Mouse (Mus musculus): Measurements from ENCODE around the gene Ptov1. TPM values are rescaled to one million over a fixed set of nuclear protein-coding genes. Genes with fewer than 3 reads are reported as not detected.

Gene Ptov1
- polyA plus RNA-seq, 1 experiment from 2014 or later: 442 TPM

- no peak for ATAC-seq (ENCODE audit: insufficient number of reproducible peaks, low FRiP score, low TSS enrichment, low read depth)
- Histone ChIP-seq H3K4me1 (peaks cover 56% of the 10 kb centered on the region), H3K9me3 (replicated peaks) (no peaks in the 10 kb centered on the region), H3K4me3 (replicated peaks) (peak overlapping the region; percentile 95), H3K9ac (peak overlapping the region; percentile 27), H3K4me2 (replicated peaks) (peak overlapping the region; percentile 89), H3K36me3 (peaks cover 41% of the 10 kb centered on the region), H3K27ac (replicated peaks) (peak overlapping the region; percentile 100), H3K27me3 (no peaks in the 10 kb centered on the region)
- WGBS: 59% methylated on average over 19 of the region's 19 CpGs
Observed at GRCm38 (mm10) chr7:44867010-44867702, 2.4 kb downstream of the Ptov1 start.

DNA sequence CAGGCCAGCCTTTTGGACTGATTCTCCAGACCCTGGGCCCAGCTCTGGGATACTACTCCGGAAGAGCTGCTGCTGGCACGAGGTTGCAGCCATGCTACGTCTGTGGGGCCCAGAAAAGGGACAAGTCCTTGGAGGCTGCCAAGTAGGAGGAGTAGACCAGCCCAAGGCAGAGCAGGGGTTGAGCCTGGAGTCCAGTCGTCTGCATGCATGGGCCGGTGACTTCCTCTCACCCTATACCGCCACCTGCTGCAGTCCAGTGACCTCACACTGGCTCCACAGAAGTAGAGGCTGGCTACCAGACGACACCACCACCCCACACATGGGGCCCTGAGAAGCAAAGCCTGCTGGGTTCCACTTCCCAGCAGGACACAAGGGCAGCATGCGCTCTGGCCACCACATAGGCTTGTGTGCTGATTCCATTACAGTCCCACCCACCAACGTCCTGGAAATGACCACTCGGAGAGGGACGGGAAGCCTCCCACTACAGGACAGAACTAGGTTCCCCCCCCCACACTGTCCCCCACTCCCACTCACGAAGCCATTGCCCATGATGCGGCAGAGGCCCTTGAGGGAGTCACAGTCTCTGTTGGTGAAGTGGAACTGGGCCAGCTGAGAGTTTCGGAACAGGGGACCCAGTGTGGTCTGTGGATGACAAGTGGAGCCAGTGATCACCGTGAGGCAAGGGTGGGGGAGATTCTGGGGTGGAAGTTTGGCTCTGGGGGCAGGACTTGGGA lies 3.1 kb downstream of the Ptov1 start:
- ATAC-seq (ENCODE audit: insufficient number of reproducible peaks, low FRiP score, low TSS enrichment, low read depth): no peak
- H3K9ac ChIP-seq: no peak overlapping the region; the same call in 1 of the 2 replicates
- peak overlapping the region; percentile 95 for H3K4me3 ChIP-seq (replicated peaks)
- H3K4me2 ChIP-seq (replicated peaks): peak overlapping the region; percentile 89
- 45% methylated on average over 15 of the region's 15 CpGs for WGBS
- H3K27me3 ChIP-seq: no peaks in the 10 kb centered on the region
- no peaks in the 10 kb centered on the region for H3K9me3 ChIP-seq (replicated peaks)
- peaks cover 56% of the 10 kb centered on the region for H3K4me1 ChIP-seq
- peaks cover 48% of the 10 kb centered on the region for H3K36me3 ChIP-seq
- H3K27ac ChIP-seq (replicated peaks): peak overlapping the region; percentile 74

DNA sequence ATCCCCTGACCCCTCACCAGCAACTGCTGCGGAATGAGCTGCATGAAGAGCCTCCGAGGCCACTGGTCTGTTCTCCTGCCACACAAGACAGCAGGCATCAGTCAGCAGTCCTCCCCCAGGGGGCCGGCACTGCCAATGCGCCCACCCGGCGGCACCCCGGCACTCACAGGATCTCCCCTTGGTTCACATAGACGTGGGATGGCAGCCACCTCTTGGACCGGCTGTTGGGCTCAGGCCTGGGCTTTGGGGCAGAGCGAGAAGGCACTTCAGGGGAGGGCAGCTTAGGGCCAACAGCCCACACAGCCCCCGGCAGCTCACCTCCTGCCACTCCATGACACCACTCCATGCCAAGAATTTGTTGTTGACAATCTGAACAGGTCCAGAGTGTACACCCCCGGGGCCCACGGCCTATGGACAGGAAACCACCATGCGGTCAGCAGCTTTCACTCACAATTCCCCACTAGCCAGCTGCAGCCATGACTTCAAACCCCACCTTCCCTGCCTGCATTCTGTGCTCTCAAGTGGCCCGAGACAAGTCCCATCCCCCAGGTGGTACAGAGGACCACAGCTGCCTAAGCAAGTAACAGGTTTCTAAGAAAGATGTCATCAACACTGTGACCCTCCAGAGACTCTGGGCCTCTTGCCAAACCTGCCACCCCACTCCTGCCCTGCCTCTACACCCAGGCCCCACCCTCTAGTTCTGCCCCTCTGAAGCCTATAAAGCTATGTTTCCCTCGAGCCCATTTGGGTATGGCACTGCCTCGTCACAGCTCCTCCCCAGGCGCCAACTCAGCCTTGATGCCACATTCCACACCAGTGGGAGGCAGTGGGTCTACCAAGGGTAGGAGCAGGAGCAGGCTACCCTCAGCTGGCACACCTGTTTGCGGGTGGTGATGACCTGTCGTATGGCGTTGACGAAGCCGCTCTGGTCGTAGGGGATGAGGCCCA lies 4.7 kb downstream of the Ptov1 start:
- H3K27ac ChIP-seq (replicated peaks): peak overlapping the region; percentile 74
- 78% methylated on average over 24 of the region's 24 CpGs for WGBS
- no peak for ATAC-seq (ENCODE audit: insufficient number of reproducible peaks, low FRiP score, low TSS enrichment, low read depth)
- H3K9me3 ChIP-seq (replicated peaks): no peaks in the 10 kb centered on the region
- H3K9ac ChIP-seq: no peak overlapping the region
- peaks cover 64% of the 10 kb centered on the region for H3K4me1 ChIP-seq
- no peak overlapping the region for H3K4me2 ChIP-seq (replicated peaks)
- H3K36me3 ChIP-seq: peaks cover 52% of the 10 kb centered on the region
- no peaks in the 10 kb centered on the region for H3K27me3 ChIP-seq
- no peak overlapping the region for H3K4me3 ChIP-seq (replicated peaks)

DNA sequence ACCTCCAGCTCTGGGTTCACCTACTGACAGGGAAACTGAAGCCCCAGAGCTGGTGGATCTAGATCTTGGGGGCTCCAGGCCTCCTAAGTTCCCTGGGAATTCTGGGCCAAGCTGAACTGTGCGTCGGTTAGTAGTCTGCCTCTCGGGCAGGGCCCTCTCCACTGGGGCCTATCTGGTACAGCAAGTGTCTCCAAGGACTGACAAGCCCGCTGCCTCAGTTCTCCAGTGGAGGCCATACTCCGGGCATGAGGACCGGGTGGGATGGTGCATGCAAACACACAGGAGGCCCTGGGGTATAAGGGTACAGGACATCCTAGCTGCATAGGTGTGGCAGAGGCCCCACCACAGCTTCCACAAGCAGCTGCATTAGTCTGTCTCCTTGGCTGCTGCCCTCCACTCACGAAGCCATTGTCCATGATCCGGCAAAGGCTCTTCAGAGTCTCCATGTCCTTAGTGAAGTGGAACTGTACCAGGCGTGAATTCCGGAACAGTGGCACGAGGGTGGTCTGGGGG lies 5.5 kb downstream of the Ptov1 start:
- no peak overlapping the region for H3K4me2 ChIP-seq (replicated peaks)
- H3K4me1 ChIP-seq: peaks cover 65% of the 10 kb centered on the region
- no peaks in the 10 kb centered on the region for H3K27me3 ChIP-seq
- no peak overlapping the region; the same call in 1 of the 2 replicates for H3K27ac ChIP-seq (replicated peaks)
- no peak for ATAC-seq (ENCODE audit: insufficient number of reproducible peaks, low FRiP score, low TSS enrichment, low read depth)
- WGBS: 86% methylated on average over 11 of the region's 11 CpGs
- H3K9ac ChIP-seq: no peak overlapping the region
- H3K9me3 ChIP-seq (replicated peaks): no peaks in the 10 kb centered on the region
- H3K4me3 ChIP-seq (replicated peaks): no peak overlapping the region
- peaks cover 56% of the 10 kb centered on the region for H3K36me3 ChIP-seq

DNA sequence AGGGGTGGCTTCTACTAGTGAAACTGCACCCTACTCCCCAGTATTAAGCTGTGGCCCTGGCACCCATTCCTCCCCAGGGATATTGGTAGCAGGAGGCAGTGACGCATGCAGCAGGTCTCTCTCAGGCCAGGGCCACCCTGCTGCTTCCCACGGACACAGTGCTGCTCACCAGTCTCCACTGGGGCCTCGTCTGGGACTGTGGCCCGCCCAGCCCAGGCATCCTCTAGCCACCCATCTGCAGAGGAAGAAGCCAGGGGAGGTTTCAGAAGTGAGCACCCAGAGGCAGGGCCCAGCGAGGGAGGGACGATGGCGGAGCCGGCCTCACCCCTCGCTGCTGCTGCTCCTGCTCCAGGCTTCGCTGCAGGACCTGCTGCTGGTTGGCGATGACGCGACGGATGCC lies 6.4 kb downstream of the Ptov1 start:
- Histone ChIP-seq H3K9me3 (replicated peaks) (no peaks in the 10 kb centered on the region), H3K4me1 (peaks cover 71% of the 10 kb centered on the region), H3K4me2 (replicated peaks) (no peak overlapping the region), H3K27me3 (no peaks in the 10 kb centered on the region), H3K27ac (replicated peaks) (no peak overlapping the region), H3K9ac (no peak overlapping the region), H3K4me3 (replicated peaks) (no peak overlapping the region), H3K36me3 (peaks cover 56% of the 10 kb centered on the region)
- no peak for ATAC-seq (ENCODE audit: insufficient number of reproducible peaks, low FRiP score, low TSS enrichment, low read depth)
- 80% methylated on average over 14 of the region's 14 CpGs for WGBS

GRCm38 (mm10) chr7:44862434-44862833 lies 7.2 kb downstream of the Ptov1 start:
- ATAC-seq (ENCODE audit: insufficient number of reproducible peaks, low FRiP score, low TSS enrichment, low read depth): no peak
- Histone ChIP-seq H3K27me3 (no peaks in the 10 kb centered on the region), H3K4me1 (peaks cover 71% of the 10 kb centered on the region), H3K9ac (no peak overlapping the region), H3K4me2 (replicated peaks) (no peak overlapping the region), H3K36me3 (peaks cover 56% of the 10 kb centered on the region), H3K4me3 (replicated peaks) (no peak overlapping the region), H3K27ac (replicated peaks) (no peak overlapping the region), H3K9me3 (replicated peaks) (no peaks in the 10 kb centered on the region)
- WGBS: 76% methylated on average over 8 of the region's 8 CpGs

- H3K9me3 ChIP-seq (replicated peaks): no peaks in the 10 kb centered on the region
- H3K4me1 ChIP-seq: peaks cover 68% of the 10 kb centered on the region
- no peak overlapping the region for H3K9ac ChIP-seq
- H3K4me2 ChIP-seq (replicated peaks): no peak overlapping the region
- no peak for ATAC-seq (ENCODE audit: insufficient number of reproducible peaks, low FRiP score, low TSS enrichment, low read depth)
- H3K27ac ChIP-seq (replicated peaks): peak overlapping the region; percentile 58; the same call in 1 of the 2 replicates
- H3K36me3 ChIP-seq: peaks cover 56% of the 10 kb centered on the region
- H3K27me3 ChIP-seq: no peaks in the 10 kb centered on the region
- WGBS: 70% methylated on average over 14 of the region's 14 CpGs
- H3K4me3 ChIP-seq (replicated peaks): no peak overlapping the region
Observed at GRCm38 (mm10) chr7:44861429-44861816, 8.2 kb downstream of the Ptov1 start.

DNA sequence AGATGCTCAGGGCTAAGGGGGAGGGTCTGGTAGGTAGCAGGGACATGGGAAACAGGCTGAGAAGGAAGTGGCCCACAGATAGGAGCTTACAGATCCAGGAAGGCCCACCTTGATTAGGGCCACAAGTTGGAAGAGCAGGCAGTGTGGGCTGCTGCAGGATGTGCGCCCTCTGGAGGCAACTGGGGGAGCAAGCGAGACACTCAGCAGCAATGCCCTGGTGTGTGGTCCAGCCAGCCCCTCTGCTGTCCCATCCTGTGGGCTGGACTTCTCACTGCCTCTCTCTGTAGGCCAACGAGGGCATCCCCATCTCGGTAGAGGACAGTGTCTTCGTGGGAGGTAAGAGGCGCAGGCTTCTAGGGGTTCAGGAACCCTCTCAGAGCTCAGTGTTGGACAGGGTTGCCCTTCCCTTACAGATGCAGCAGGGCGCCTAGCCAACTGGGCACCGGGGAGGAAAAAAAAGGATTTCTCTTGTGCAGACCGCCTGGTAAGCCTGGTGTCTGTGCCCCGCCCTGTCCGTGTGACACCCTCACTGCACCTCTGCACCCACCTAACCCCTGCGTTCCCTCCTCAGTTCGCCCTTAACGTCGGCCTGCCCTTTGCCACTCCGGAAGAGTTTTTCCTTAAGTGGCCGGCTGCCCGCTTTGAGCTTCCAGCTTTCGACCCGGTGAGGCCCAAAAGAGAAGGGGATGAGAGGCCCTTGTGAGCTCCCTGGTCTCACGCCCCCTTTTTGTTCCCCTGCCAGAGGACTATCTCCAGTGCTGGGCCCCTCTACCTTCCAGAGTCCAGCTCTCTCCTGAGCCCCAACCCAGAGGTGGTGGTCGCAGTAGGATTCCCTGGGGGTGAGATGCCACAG lies 8.8 kb downstream of the Ptov1 start:
- Histone ChIP-seq H3K9me3 (replicated peaks) (no peaks in the 10 kb centered on the region), H3K36me3 (peaks cover 52% of the 10 kb centered on the region), H3K27me3 (no peaks in the 10 kb centered on the region), H3K9ac (no peak overlapping the region), H3K4me1 (peaks cover 68% of the 10 kb centered on the region), H3K27ac (replicated peaks) (peak overlapping the region; percentile 58), H3K4me3 (replicated peaks) (no peak overlapping the region), H3K4me2 (replicated peaks) (no peak overlapping the region)
- 57% methylated on average over 22 of the region's 22 CpGs for WGBS
- ATAC-seq (ENCODE audit: insufficient number of reproducible peaks, low FRiP score, low TSS enrichment, low read depth): no peak

GRCm38 (mm10) chr7:44859896-44860295 lies 9.7 kb downstream of the Ptov1 start:
- H3K4me1 ChIP-seq: peaks cover 68% of the 10 kb centered on the region
- no peak overlapping the region for H3K9ac ChIP-seq
- ATAC-seq (ENCODE audit: insufficient number of reproducible peaks, low FRiP score, low TSS enrichment, low read depth): no peak
- no peak overlapping the region for H3K4me3 ChIP-seq (replicated peaks)
- H3K27ac ChIP-seq (replicated peaks): no peak overlapping the region
- H3K4me2 ChIP-seq (replicated peaks): no peak overlapping the region
- H3K27me3 ChIP-seq: no peaks in the 10 kb centered on the region
- no peaks in the 10 kb centered on the region for H3K9me3 ChIP-seq (replicated peaks)
- H3K36me3 ChIP-seq: peaks cover 43% of the 10 kb centered on the region
- WGBS: 89% methylated on average over 11 of the region's 11 CpGs

DNA sequence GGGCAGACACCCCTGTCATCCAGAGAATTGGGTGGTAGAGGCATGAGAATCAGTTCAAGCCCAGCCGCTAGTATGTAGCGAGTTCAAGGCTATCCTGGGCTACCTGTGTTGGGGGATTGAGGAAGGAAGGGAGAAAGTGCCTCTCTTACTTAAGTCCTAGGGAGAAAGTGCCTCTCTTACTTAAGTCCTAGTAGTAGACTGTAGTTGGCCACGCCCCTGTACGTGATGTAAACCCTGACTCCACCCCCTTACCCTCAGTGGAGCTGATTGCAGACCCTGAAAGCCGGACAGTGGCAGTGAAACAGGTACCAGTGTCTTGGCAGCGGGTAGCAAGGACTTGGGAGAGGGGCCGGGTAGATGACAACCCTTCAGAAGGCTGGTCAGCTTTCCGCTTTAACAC lies 11.7 kb downstream of the Ptov1 start:
- 26% methylated on average over 8 of the region's 8 CpGs for WGBS
- Histone ChIP-seq H3K36me3 (peaks cover 26% of the 10 kb centered on the region), H3K27me3 (no peaks in the 10 kb centered on the region), H3K4me1 (peaks cover 68% of the 10 kb centered on the region), H3K9me3 (replicated peaks) (no peaks in the 10 kb centered on the region), H3K4me2 (replicated peaks) (peak overlapping the region; percentile 93), H3K9ac (peak overlapping the region; percentile 76), H3K4me3 (replicated peaks) (peak overlapping the region; percentile 72), H3K27ac (replicated peaks) (peak overlapping the region; percentile 92; the same call in 1 of the 2 replicates)
- no peak for ATAC-seq (ENCODE audit: insufficient number of reproducible peaks, low FRiP score, low TSS enrichment, low read depth)
